Mouse (Mus musculus) megakaryocyte, embryonic 14.5 days (primary cell): ENCODE data around the gene Grb2.

Experiments
- FLI1 ChIP-seq: IDR thresholded peaks from 2 replicates; pipeline ENCODE4 v1.6.1; 2012; ENCODE audit warnings: low read length, inconsistent platforms, mixed read lengths
- GATA1 ChIP-seq: IDR thresholded peaks from 3 replicates; pipeline ENCODE4 v1.6.1; 2012; ENCODE audit warnings: mixed read lengths, low read length, inconsistent platforms, borderline replicate concordance

GRCm38 (mm10) chr11:115641664-115642036 is 66.7 kb downstream of the Grb2 start:
- TF ChIP-seq FLI1 (no peak), GATA1 (no peak)
